Mouse (Mus musculus): ENCODE results near the gene Abhd17a.

DNA sequence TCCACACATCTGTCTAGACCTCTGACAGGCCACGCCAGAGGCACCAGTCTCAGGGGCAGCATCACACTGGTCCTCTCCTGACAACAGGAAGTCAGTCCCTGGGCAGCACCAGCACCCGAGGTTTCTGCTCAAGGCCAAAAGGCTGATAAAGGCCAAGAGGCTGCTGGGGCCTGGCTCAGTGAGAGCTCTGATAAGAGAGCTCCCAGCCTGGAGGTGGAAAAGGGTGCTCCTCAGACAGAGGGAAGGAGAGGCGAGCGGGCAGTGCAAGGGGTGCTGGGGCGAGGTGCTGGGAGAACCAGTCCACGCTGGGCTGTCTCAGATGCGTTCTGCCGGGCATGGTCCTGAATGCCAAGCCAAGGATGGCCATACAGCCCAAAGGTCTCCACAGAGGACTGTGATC lies 36.6 kb downstream of the Abhd17a start:
- TF ChIP-seq POLR2A (IDR thresholded peaks at IDR 0.05; ENCODE audit: low read depth, low read length) (no peak), CTCF (IDR thresholded peaks at IDR 0.05; ENCODE audit: extremely low read depth, insufficient read depth, insufficient read length, insufficient replicate concordance) (no peak)
